Mouse (Mus musculus) forebrain, embryonic 12.5 days (tissue): ENCODE data around the gene Upp2. TPM values are rescaled to one million over a fixed set of nuclear protein-coding genes. Genes with fewer than 3 reads are reported as not detected.

Experiments
- ATAC-seq: fragments of 200-750 bp; cut with Nextera tagmentation; 2 replicates; pipeline ENCODE4 v1.8.0; 2017; ENCODE audit warnings: moderate TSS enrichment; ENCODE audit not compliant: low FRiP score
- H3K27ac ChIP-seq: fragments of 300-500 bp; sonication (generic); 2 replicates; pipeline ENCODE4 v1.5.1; 2016; ENCODE audit warnings: mild to moderate bottlenecking
- H3K27me3 ChIP-seq: fragments of 300-500 bp; sonication (generic); 2 replicates; pipeline ENCODE4 v1.6.1; 2016; ENCODE audit warnings: mild to moderate bottlenecking
- H3K36me3 ChIP-seq: fragments of 300-500 bp; sonication (generic); replicated peaks from 2 replicates; pipeline ENCODE4 v1.6.1; 2016; ENCODE audit warnings: mild to moderate bottlenecking
- H3K4me1 ChIP-seq: fragments of 300-500 bp; sonication (generic); 2 replicates; pipeline ENCODE4 v1.6.1; 2016
- H3K4me2 ChIP-seq: fragments of 300-500 bp; sonication (generic); 2 replicates; pipeline ENCODE4 v1.6.1; 2016; ENCODE audit warnings: mild to moderate bottlenecking, moderate library complexity
- H3K4me3 ChIP-seq: fragments of 300-500 bp; sonication (generic); replicated peaks from 2 replicates; pipeline ENCODE4 v1.5.1; 2016; ENCODE audit warnings: mild to moderate bottlenecking
- H3K9ac ChIP-seq: fragments of 300-500 bp; sonication (generic); 2 replicates; pipeline ENCODE4 v1.6.1; 2016; ENCODE audit warnings: mild to moderate bottlenecking
- H3K9me3 ChIP-seq: fragments of 300-500 bp; sonication (generic); 2 replicates; pipeline ENCODE4 v1.6.1; 2016
- WGBS: fragments of 180-500 bp; shearing (Covaris S2); methylation state at CpG from one replicate; pipeline ENCODE4 v1.1.7; 2016; 5-methylcytosine and 5-hydroxymethylcytosine counted together
- polyA plus RNA-seq: library from polyadenylated mRNA; unstranded; fragments of >200 nt; fragmentation: Nextera tagmentation; extraction: Ambion mirVana; gene quantifications from 2 replicates; pipeline ENCODE4 v1.2.1, GENCODE M21; 2016

The Upp2 gene
- polyA plus RNA-seq, 1 experiment from 2014 or later, result 7.5 TPM

DNA sequence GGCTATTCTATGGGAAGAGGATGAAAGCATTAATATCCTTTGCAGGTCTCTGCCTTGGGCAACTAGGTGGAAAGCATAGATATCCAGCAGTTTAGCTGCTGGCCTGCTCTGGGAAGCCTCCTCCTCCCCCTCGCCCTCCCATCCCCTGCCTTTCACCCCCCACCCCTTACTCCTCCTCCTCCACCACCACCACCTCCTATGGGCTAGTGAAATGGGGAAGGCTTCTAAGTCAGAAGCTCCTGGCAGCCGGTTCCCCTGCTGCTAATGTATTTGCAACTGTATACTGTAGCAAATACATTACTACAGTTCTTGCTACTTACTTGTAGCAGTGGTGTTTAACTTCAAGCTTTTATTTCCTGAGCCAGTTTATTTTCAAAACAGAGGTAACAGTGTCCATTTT is 60.9 kb downstream of the Upp2 start:
- Histone ChIP-seq H3K4me2 (no peak overlapping the region), H3K9ac (no peak overlapping the region), H3K4me3 (no peak overlapping the region), H3K9me3 (no peaks in the 10 kb centered on the region), H3K4me1 (peaks cover 15% of the 10 kb centered on the region), H3K27me3 (peaks cover 63% of the 10 kb centered on the region), H3K36me3 (no peaks in the 10 kb centered on the region), H3K27ac (no peak overlapping the region)
- no peak for ATAC-seq
- 17% methylated on average over 2 of the region's 2 CpGs for WGBS

DNA sequence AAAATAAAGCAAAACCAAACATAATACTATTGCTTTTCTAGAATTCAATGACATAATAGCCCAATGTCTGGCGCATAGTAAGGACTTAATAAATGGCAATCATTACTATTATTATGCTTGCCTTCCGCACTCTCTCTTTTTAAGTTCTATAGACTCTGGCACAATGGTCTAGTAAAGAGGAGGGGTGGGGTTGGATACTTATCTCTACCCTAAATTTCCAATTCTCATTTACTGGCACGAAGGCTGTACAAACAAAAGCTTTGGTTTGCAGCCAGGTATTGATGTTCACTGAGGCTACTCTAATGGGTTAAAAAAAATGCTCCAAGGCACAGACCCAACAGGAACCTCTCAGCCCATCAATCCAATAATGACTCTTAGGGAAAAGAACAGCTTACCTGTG is 61.9 kb downstream of the Upp2 start:
- H3K4me1 ChIP-seq, result peaks cover 15% of the 10 kb centered on the region
- WGBS, result 11% methylated on average over 3 of the region's 3 CpGs
- peaks cover 66% of the 10 kb centered on the region for H3K27me3 ChIP-seq
- H3K27ac ChIP-seq, result no peak overlapping the region
- no peak overlapping the region for H3K4me2 ChIP-seq
- peak; percentile 33; the same call in 1 of the 2 replicates for ATAC-seq
- H3K9me3 ChIP-seq, result no peaks in the 10 kb centered on the region
- H3K36me3 ChIP-seq, result no peaks in the 10 kb centered on the region
- no peak overlapping the region for H3K9ac ChIP-seq
- H3K4me3 ChIP-seq, result no peak overlapping the region

DNA sequence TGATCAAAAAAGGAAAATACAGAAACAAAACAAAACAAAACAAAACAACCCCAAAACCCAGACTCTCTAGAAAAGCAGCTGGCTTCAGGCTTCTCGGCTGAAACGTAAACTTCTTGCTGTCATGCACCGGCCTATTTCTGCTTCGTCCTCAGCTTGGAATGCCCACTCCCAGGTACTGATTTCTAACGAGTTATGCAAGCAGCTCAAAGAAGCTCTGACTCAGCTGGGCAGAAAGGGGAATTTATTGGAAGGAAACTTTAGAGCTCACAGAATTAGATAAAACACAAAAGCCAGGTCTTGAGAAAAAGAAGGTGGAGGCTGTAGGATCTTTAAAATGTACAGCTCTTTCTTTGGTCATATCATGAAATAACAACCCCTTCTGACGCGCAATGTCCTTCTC is 62.3 kb downstream of the Upp2 start:
- no peak overlapping the region for H3K27ac ChIP-seq
- no peak overlapping the region for H3K4me2 ChIP-seq
- H3K9ac ChIP-seq, result no peak overlapping the region
- ATAC-seq, result no peak; the same call in 1 of the 2 replicates
- peaks cover 64% of the 10 kb centered on the region for H3K27me3 ChIP-seq
- no peaks in the 10 kb centered on the region for H3K9me3 ChIP-seq
- no peaks in the 10 kb centered on the region for H3K36me3 ChIP-seq
- H3K4me1 ChIP-seq, result peaks cover 15% of the 10 kb centered on the region
- WGBS, result 38% methylated on average over 7 of the region's 7 CpGs
- H3K4me3 ChIP-seq, result no peak overlapping the region

DNA sequence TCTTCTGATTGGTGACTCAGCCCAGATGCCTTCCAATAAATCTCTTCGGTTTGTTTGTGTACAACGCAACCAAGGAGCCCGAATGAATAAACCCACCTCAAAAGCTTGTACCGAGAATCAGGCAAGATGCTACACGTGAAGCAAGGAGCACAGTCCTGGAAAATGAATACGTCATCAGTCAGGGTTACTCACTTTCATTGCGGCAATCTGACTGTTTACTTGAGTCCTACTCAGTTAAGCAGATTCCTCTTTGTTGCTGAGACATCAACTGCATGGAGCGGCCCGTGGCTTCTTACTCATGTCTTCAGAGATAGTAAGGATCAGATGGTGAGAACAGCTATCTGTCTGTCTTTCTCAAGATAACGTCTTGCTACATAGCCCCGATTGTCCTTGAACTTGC is 66.7 kb downstream of the Upp2 start:
- peaks cover 28% of the 10 kb centered on the region for H3K27me3 ChIP-seq
- no peak overlapping the region for H3K4me3 ChIP-seq
- H3K4me1 ChIP-seq, result no peaks in the 10 kb centered on the region; the same call in 1 of the 2 replicates
- no peak for ATAC-seq
- 95% methylated on average over 11 of the region's 11 CpGs for WGBS
- H3K9me3 ChIP-seq, result no peaks in the 10 kb centered on the region
- no peaks in the 10 kb centered on the region for H3K36me3 ChIP-seq
- no peak overlapping the region for H3K9ac ChIP-seq
- H3K27ac ChIP-seq, result no peak overlapping the region
- no peak overlapping the region for H3K4me2 ChIP-seq

DNA sequence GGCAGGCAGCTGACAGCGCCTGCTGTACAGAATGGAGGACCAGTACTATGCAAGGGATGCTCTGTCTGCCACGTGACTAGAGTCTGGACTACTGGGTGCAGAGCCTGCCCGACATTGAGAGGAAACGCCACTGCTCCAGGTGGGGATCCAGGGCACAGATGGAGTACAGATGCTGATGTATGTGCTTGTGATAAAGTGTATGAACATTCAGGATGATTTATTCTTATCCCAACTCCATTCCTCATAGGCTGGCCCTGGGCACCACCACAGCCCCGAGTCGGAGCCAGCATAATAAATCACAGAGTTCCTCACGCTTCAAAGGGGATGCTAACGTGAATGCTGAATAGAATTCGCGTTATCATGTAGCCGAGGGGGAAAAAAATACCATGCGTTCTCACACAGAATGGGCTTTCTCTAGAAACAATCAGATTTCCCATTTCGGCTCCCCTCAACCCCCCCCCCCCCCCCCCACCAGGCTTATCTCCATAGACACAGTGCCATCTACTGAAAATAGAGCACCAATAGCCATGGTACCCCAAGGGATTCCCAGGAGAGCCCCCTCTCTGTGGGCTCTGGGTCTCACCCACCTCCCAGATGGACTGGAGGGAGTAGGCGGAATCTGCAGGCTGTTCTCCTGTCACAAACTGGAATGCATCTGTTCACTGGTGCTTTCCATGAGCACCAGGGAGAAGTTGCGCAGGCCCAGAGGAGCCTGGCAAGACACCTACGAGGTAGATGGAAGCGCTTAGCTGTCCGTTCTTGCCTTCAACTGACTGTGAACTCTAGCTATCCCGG is 74.9 kb downstream of the Upp2 start:
- no peak overlapping the region for H3K9ac ChIP-seq
- no peak overlapping the region for H3K27ac ChIP-seq
- H3K4me2 ChIP-seq, result no peak overlapping the region
- ATAC-seq, result no peak
- H3K9me3 ChIP-seq, result no peaks in the 10 kb centered on the region
- H3K27me3 ChIP-seq, result no peaks in the 10 kb centered on the region
- no peaks in the 10 kb centered on the region for H3K36me3 ChIP-seq
- H3K4me1 ChIP-seq, result no peaks in the 10 kb centered on the region
- 83% methylated on average over 19 of the region's 19 CpGs for WGBS
- H3K4me3 ChIP-seq, result no peak overlapping the region

DNA sequence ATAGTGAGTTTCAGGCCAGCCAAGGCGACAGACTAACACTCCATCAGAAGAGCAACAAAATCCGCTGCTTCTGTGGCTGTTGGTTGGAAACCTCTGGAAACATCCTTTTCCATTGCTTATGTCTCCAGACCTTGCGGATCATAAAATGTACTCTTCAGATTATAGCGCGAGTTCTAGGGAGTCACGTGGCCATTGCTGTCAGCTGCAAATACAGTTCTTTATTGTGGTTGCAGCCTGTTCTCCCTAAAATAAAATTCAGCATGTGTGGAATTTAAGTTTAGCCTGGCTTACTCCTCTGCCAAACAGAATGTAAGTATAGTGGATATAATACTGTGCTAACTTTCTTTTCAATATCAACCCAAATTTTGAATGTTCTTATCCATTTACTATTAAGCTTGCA is 78.6 kb downstream of the Upp2 start:
- H3K9ac ChIP-seq, result no peak overlapping the region
- no peaks in the 10 kb centered on the region for H3K4me1 ChIP-seq
- no peaks in the 10 kb centered on the region for H3K36me3 ChIP-seq
- no peak overlapping the region for H3K4me2 ChIP-seq
- no peak overlapping the region for H3K27ac ChIP-seq
- 94% methylated on average over 6 of the region's 6 CpGs for WGBS
- H3K9me3 ChIP-seq, result no peaks in the 10 kb centered on the region
- no peak for ATAC-seq
- no peak overlapping the region for H3K4me3 ChIP-seq
- H3K27me3 ChIP-seq, result no peaks in the 10 kb centered on the region

DNA sequence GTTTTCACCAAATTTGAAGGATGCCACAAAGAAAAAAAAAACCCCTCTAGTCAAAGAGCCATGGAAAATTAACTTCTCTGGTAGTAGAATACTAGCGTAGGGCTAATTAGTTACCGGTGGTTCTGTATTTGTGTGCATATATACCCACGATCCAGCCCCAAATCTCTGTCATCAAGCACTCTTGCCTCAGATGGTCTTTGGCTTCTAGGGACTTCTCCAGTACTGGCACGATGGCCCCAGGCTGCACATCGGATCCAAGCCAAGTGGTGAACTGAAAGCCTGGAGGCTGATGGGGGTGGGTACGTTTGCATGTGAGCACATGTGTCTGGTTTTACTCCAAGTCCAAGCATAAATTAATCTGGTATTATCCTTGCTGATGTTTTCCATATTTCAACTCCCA is 88.1 kb downstream of the Upp2 start:
- WGBS, result 90% methylated on average over 6 of the region's 6 CpGs
- no peak overlapping the region for H3K27ac ChIP-seq
- H3K36me3 ChIP-seq, result no peaks in the 10 kb centered on the region
- peaks cover under 1% of the 10 kb centered on the region; the same call in 1 of the 2 replicates for H3K4me1 ChIP-seq
- H3K27me3 ChIP-seq, result no peaks in the 10 kb centered on the region
- no peaks in the 10 kb centered on the region for H3K9me3 ChIP-seq
- ATAC-seq, result no peak
- H3K4me2 ChIP-seq, result no peak overlapping the region
- H3K4me3 ChIP-seq, result no peak overlapping the region
- H3K9ac ChIP-seq, result no peak overlapping the region

DNA sequence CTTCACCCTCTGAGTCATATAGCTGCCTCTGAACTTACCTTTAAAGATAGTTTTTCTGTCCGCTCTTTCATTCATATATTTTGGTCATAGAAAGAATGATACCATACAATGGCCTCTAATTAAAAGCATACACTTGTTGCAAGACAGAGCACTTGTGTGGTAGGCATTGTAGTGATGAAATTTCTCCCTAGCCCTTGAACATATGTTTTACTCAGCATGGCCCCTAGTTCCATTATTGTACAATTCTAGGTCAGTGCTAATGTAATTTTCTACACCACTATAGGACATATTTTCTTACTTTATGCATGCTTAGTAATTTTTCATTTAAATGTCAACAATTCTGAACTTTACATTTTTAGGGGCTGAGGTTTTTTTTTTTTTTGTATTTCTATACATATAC is 89.9 kb downstream of the Upp2 start:
- Histone ChIP-seq H3K4me3 (no peak overlapping the region), H3K4me1 (peaks cover 7% of the 10 kb centered on the region; the same call in 1 of the 2 replicates), H3K27me3 (no peaks in the 10 kb centered on the region), H3K27ac (no peak overlapping the region), H3K36me3 (no peaks in the 10 kb centered on the region), H3K9me3 (no peaks in the 10 kb centered on the region), H3K4me2 (no peak overlapping the region), H3K9ac (no peak overlapping the region)
- WGBS, result 100% methylated on average over 1 of the region's 1 CpGs
- no peak for ATAC-seq

DNA sequence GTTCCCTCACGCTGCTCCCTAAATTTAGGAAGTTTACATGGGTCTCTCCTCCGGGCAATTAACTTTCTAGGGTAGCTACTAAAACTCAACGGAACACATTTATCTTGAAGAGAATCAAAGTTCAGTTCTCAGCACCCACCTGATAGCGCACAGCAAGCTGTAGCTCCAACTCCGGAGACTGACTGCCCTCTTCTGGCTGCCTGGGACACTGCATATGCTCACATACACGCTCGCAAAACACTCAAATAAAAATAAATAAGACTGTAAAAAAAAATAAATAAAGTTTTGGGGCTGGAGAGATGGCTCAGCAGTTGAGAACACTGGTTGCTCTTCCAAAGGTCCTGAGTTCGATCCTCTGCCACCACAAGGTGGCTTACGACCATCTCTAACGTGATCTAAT is 90.8 kb downstream of the Upp2 start:
- Histone ChIP-seq H3K9me3 (no peaks in the 10 kb centered on the region), H3K4me1 (peaks cover 10% of the 10 kb centered on the region), H3K27me3 (no peaks in the 10 kb centered on the region), H3K4me3 (no peak overlapping the region), H3K4me2 (no peak overlapping the region), H3K36me3 (no peaks in the 10 kb centered on the region), H3K9ac (no peak overlapping the region), H3K27ac (no peak overlapping the region)
- 96% methylated on average over 10 of the region's 10 CpGs for whole genome bisulfite sequencing
- ATAC-seq, result no peak

DNA sequence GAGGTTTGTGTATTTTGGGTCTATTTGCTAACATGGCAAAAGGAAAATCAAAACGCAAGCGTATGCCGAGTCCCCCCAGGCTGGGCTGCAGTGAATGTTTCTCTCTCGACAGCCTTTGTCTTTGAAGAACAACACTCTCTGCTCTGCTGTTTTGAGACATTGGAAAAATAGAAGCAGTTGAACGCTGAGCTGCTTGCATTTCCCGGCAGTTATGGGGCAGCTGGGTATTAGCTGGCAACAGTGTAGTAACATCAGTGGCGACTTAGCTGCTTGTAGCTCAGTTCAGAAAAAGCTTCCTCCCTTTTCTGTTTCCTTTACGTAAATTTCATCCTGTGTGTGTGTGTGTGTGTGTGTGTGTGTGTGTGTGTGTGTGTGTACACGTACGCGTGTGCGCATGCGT is 93.5 kb downstream of the Upp2 start:
- Histone ChIP-seq H3K27me3 (no peaks in the 10 kb centered on the region), H3K4me3 (no peak overlapping the region), H3K4me1 (peaks cover 13% of the 10 kb centered on the region), H3K4me2 (no peak overlapping the region), H3K9me3 (no peaks in the 10 kb centered on the region), H3K36me3 (no peaks in the 10 kb centered on the region), H3K9ac (no peak overlapping the region), H3K27ac (no peak overlapping the region)
- 55% methylated on average over 10 of the region's 13 CpGs for WGBS
- no peak for ATAC-seq

DNA sequence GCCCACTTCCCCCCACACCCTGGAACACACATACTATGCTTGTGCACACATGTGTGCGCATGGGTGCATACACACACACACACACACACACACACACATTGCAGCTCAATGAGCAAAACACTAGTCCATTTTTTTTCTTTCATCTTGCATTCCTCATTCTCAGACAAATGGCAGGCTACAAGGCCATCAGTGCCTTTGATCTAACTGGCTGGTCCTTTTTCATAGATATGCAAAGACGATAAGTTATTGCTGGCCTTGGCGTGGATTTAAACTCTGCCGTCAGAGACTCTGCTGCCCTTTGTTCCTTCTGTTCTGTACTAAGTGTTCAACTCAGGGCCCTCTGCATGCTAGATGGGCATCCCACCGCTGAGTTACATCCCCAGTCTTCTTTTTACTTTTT is 94.0 kb downstream of the Upp2 start:
- H3K4me2 ChIP-seq, result no peak overlapping the region
- H3K27me3 ChIP-seq, result no peaks in the 10 kb centered on the region
- H3K4me1 ChIP-seq, result peaks cover 13% of the 10 kb centered on the region
- no peak overlapping the region for H3K9ac ChIP-seq
- WGBS, result 79% methylated on average over 5 of the region's 5 CpGs
- H3K9me3 ChIP-seq, result no peaks in the 10 kb centered on the region
- H3K27ac ChIP-seq, result no peak overlapping the region
- H3K36me3 ChIP-seq, result no peaks in the 10 kb centered on the region
- H3K4me3 ChIP-seq, result no peak overlapping the region
- ATAC-seq, result no peak

DNA sequence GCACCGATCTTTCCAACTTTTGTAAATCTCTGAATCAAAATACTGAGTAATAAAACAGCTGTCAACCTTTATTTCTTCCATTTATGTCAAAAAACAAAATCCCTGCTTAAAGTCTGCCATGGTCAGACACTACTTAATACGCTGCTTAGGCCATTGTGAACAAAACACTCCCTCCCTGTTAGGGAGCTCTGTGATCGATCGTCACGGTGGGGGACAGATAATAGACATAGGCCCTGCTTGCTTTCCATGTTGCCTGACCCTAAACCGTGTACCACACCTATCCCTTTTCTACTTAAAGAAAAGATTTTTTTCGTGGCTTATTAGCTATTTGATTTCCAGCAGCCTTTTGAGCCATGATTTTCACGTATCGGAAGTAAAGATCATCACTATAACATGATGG is 95.6 kb downstream of the Upp2 start:
- Histone ChIP-seq H3K27me3 (no peaks in the 10 kb centered on the region), H3K36me3 (no peaks in the 10 kb centered on the region), H3K9me3 (no peaks in the 10 kb centered on the region), H3K4me1 (peaks cover 13% of the 10 kb centered on the region), H3K9ac (no peak overlapping the region), H3K4me3 (no peak overlapping the region), H3K27ac (no peak overlapping the region), H3K4me2 (no peak overlapping the region)
- ATAC-seq, result no peak
- WGBS, result 65% methylated on average over 9 of the region's 9 CpGs

DNA sequence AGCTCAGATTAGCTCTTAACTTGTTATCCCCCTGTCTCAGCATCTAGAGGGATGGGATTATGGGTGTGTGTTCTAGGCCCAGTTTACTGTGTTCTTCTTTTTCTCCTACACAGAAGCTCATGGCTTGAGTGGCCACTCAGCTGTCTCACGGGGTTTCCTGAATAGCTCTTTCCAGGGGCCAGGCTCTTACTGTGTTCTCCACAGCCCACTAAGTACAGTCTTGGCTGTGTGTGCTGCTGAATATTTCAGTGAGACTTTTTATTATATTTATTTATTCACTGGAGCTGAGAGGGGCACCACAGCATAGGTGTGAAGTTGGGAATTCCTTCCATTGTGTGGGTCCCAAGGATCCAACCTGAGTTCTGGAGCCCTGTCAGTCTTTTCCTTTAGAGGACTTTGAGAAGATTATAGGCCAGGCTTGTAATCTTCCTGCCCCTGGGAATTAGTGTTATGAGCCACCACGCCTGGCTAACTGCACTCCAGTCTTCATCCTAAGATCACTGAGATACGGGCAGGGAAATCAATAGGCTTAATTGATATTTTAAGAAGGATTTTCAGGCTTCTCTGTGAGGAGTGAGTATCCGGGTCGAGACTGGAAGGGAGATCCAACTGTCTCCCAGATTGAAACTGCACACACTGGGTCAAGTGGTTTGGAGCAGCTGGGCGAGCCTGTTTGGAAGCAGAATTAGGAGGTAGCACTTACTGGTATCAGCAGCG is 96.5 kb downstream of the Upp2 start:
- H3K4me2 ChIP-seq, result no peak overlapping the region
- 78% methylated on average over 7 of the region's 7 CpGs for WGBS
- no peaks in the 10 kb centered on the region for H3K36me3 ChIP-seq
- no peaks in the 10 kb centered on the region for H3K9me3 ChIP-seq
- H3K27ac ChIP-seq, result no peak overlapping the region
- no peak overlapping the region for H3K4me3 ChIP-seq
- H3K4me1 ChIP-seq, result peaks cover 13% of the 10 kb centered on the region
- H3K27me3 ChIP-seq, result no peaks in the 10 kb centered on the region
- no peak for ATAC-seq
- no peak overlapping the region for H3K9ac ChIP-seq
